Mouse (Mus musculus): ENCODE data around the gene Evl.
"Not testable (repeated sequence)": the region's sequence is repeated elsewhere in the genome, so short reads cannot be mapped to it uniquely, and the experiment has no call there.

The Evl gene

DNA sequence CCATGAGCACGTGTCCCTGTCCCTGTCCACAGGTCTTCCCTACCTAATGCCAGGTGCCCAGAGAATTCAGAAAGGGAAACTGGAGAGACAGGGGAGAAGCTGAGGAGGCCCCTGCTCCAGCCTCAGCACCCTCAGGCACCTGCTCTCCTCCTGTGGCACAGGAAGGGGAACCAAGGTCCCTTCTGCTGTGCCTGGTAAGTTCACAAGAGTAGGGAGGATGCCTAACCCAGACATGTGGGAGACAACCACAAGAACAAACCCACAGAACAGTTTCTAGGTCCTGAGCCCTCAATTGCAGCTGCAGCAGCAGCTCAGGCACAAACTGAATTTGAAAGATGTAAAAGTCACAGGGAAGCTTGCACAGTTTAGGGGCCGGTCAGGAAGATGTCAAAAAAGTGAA lies 146.7 kb downstream of the Evl start:
- no peak for DNase-seq

DNA sequence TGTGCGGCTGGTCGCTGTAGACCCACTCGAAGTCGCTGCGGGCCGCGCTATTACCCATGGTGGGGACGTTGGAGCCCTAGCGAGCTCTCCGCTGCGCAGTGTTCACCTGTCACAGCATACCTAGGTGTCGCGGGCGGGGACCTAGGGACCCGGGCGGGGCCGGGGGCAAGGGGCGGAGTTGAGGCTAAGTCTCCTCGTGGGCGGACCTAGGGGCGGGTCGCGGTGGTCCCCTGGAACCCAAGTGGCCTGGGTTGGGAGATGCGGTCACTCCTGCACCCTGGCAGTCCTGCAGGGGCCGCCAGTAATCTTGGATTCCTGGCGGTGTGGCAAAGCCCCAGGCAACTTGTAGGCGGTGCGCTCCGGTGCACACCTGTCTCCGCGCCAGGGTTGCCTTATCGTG lies 147.7 kb downstream of the Evl start, which contains the start of gene Degs2:
Gene Degs2, minus strand, starts transcription at position 131 of the 400 bp plus-strand sequence.
- DNase-seq: no peak

GRCm38 (mm10) chr12:108705486-108705885 lies 151.0 kb downstream of the Evl start:
- no peak for DNase-seq

- DNase-seq: no peak
These were observed 151.6 kb downstream of the Evl start for GRCm38 (mm10) chr12:108706129-108706528.

- no peak for DNase-seq
These were observed 154.9 kb downstream of the Evl start for GRCm38 (mm10) chr12:108709386-108709785.

GRCm38 (mm10) chr12:108709964-108710765 lies 155.6 kb downstream of the Evl start:
- no peak for DNase-seq

- DNase-seq: no peak
These were observed 156.5 kb downstream of the Evl start for GRCm38 (mm10) chr12:108710861-108711615.

DNA sequence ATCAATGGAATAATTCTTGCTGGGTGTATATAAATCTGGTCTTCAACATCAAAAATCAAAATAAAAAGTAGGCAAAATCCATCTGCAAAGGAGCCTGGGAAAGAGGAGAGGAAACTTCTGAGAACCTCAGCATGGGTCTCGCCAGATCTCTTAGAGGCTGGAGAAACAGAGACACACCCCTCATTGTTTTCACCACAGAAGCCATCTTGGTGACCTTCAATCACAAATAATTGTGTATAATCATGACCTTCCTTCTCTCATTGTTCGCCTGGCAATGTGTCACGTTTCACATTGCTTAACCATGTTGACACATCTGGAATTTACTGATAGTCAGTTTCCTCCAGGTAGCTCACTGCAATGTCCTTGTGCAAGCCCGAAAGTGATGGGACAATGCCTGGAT lies 158.0 kb downstream of the Evl start:
- no peak for DNase-seq

DNA sequence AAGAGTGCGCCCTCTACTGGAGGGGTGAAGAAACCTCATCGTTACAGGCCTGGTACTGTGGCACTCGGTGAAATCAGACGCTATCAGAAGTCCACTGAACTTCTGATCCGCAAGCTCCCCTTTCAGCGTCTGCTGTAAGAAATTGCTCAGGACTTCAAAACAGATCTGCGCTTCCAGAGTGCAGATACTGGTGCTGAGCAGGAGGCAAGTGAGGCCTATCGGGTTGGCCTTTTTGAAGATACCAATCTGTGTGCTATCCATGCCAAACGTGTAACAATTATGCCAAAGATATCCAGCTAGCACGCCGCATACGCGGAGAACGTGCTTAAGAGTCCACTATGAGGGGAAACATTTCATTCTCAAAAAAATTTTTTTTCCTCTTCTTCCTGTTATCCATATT lies 159.5 kb downstream of the Evl start:
- DNase-seq: not testable (repeated sequence)

DNA sequence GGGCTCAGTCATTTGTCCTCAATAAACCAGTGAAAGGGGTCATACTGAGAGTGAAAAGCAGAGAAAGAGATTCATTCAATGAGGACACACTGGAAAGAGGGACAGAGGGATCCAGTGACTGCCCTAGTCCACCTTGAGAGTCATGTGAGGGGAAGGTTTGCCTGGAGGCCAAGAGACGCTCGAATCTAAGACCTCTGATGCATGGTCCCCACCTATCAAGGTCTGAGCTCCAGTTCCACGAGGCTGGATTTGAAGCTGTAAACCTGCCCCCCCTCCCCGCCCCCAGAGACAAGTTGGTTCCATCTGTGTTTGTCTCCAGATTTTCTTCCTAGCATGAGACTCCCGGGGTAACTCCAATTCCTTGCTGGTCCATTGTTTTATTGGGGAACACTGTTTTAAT lies 161.3 kb downstream of the Evl start:
- no peak for DNase-seq

DNA sequence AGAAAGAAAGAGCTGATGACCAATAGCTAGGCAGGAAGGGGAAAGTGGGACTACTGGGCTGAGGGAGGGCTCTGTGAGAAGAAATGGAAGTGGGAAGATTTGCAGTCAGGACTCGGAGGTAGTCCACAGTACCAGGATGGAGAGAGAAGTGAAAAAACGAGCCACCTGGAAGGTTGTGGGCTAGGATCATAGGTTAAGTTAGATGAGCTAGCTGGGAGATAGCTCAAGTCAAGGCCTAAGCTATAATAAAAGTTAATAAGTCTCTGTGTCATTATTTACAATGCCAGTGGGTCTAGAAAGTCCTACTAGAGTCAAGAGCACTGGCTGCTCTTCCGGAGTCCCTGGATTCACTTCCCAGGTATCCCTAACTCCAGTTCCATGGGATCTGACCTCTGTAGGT lies 164.0 kb downstream of the Evl start:
- no peak for DNase-seq

DNA sequence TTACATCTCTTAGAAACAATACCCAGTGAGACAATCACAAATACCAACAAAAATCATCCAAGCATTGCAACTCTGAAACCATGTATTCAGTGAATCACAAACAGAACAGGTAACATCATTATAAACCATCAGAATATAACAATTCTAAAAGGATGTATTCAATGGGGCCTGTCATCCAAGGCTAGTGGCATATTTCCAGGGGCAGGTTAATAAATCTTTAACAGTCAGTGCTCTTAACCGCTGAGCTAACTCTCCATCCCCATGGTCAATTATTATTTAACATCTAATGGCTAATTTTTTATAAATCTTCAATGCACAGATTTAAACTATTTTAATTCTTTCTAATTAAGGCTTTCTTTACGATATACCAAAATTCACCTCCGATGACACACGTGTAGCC lies 167.9 kb downstream of the Evl start:
- DNase-seq: no peak

DNA sequence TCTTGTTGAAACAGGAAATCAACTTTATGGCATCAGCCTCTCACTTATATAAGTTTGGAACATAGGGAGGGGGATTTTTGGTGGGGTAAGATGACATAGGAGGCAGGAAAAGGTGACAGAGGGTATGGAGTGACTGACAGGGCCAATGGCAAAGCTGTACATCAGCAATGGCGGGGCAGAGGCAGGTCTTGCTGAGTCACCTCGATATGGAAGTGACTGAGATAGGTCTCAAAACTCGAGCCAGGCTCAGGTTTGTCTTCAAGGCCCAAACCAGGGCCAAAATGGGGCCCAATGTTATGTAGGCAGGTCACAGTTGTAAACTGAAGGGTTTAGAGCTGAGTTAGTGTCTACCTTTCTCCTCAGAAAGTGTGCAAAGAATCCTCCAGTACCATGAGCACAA lies 169.3 kb downstream of the Evl start:
- no peak for DNase-seq

GRCm38 (mm10) chr12:108734386-108734785 lies 179.9 kb downstream of the Evl start:
- DNase-seq: no peak

DNA sequence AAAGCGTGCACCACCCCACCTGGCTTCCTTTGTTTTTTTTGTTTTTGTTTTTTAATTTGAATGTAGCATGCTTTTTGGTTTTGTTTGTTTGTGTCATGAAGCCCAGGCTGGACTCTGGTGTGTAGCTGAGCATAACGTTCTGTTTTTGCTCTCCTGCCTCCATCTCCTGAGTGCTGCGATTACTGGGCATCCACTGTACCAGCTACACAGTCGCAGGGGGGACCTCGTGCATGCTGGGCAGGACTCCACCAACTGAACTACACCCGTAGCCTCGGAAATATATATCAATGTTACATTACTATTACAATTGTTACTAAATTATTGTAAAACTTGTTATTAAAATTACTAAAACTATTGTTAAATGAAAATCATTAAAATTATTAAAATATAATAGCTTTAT lies 183.3 kb downstream of the Evl start:
- no peak for DNase-seq
